Mouse (Mus musculus): ENCODE data around the gene Fbxo36.

Gene Fbxo36

DNA sequence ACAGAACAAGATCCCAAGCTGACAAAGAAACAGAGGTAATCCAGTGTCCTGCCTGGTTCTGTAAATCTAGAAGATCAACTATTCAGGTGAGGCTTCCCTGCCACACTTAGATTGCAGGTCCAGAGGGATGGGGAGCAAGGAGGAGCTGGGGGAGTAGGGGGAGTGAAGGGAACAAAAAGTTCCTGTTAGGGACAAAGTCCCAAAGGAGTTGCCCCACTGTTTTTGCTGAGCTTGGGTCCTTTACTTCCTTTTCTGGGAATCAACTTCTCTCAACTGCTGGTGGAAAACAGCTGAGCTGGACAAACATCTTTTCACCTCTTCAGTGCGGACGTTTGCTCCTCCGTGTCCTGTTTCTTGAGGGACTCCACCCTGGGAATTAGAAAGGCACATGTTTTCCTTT is 106.3 kb downstream of the Fbxo36 start:
- DNase-seq (ENCODE audit: low spot score in 2 of 2): no peak

DNA sequence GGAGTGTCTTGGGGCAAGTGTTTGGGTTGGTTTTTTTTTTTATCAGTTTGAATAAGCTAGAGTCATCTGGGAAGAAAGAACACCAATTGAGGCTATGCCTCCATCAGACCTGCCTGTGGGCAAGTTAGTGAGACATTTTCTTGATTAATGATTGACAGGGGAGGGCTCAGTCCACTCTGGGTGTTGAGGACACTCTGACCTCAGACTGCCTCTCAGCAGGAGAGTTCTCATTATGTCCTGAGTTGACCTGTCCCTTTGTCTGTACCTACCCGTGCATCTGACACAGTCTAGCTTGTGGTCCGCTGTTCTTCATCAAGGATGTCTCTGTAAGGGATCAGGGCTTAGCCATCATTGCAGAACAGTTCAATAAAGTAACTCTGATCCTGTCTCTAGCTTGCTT is 107.7 kb downstream of the Fbxo36 start:
- no peak for DNase-seq (ENCODE audit: low spot score in 2 of 2)
